Mouse (Mus musculus): ENCODE results near the gene Pdc. TPM values are rescaled to one million over a fixed set of nuclear protein-coding genes. Genes with fewer than 3 reads are reported as not detected.
A peak's percentile ranks its signal among the peaks of the same experiment; 100 is the strongest.
"Not testable (repeated sequence)": the region's sequence is repeated elsewhere in the genome, so short reads cannot be mapped to it uniquely, and the experiment has no call there.

The Pdc gene
- polyA plus RNA-seq (2016; fragmentation: Nextera tagmentation; extraction: Ambion mirVana) = not detected in 2 replicates

DNA sequence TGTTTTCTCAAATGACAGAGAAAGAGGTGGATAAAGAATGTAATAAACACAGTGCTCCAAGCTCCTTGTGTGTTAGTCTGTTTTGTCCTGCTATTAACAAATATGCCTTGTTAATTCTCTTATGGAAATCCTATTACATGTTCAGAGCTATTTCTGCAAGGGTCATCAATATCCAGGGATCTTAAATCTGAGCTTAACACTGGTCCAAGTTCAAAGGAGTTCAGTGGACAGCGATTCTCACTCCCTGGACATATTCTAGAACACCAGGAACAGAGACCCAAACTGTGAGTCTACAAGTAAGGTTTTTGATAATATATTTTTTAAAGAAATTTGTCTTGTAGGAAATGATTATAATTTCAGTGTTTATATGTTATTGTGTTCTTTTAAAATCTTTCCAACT, at the start of gene Pdc:
Gene Pdc, plus strand, starts transcription at position 213 of the 400 bp plus-strand sequence.
- no peaks in the 10 kb centered on the region for H3K9me3 ChIP-seq
- 88% methylated on average over 1 of the region's 1 CpGs for WGBS
- H3K4me2 ChIP-seq = no peak within 1 kb of the TSS
- no peak within 1 kb of the TSS for H3K4me3 ChIP-seq (replicated peaks)
- H3K27me3 ChIP-seq = no peaks in the 10 kb centered on the region
- no peaks in the 10 kb centered on the region for H3K36me3 ChIP-seq (replicated peaks)
- H3K4me1 ChIP-seq = no peaks in the 10 kb centered on the region
- H3K9ac ChIP-seq = no peak within 1 kb of the TSS
- H3K27ac ChIP-seq = no peak within 1 kb of the TSS
- ATAC-seq (ENCODE audit: low FRiP score) = no peak

DNA sequence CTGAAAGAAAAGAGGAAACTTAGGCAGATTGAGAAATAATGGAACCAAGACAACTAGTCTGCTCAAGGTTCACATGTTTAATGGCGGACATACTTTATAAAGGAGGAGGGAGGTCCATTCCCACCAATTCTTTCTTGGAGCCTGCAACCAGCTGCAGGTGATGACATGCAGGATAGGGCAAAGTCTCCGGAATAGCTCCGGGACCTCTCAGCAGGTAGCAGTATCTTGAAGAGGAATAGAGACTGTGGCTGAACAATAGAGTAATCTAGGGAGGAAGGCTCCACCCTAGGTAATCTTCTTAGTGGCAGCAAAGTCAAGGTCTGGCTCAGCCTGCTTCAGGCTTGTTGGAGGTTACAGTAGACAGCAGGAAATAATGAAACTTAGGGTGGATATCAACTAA, 25.2 kb upstream of the Pdc start:
- H3K4me1 ChIP-seq; H3K4me3 ChIP-seq (replicated peaks); H3K9me3 ChIP-seq; H3K27ac ChIP-seq; H3K4me2 ChIP-seq; H3K9ac ChIP-seq; H3K27me3 ChIP-seq; H3K36me3 ChIP-seq (replicated peaks); ATAC-seq (ENCODE audit: low FRiP score): not testable (repeated sequence)
- whole genome bisulfite sequencing = 75% methylated on average over 3 of the region's 3 CpGs

DNA sequence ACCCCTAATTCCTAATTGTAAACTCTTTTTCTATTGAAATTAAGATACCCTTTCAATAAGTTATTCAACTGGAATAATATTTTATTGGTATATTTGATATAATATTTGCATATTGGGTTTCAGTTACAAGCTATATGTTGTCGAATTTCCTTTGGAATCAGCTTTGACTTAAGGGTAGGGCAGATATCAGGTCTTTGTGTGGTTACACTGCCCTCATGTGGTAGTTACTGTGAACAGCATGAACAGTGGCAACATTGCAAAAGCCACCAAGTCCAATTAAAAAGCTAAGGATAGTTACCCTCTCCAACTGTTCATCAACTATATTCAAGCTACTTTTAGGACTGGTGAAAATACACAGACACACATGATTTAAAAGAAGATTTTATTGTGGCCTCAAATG, 11.6 kb upstream of the Pdc start:
- 67% methylated on average over 1 of the region's 1 CpGs for WGBS
- H3K4me1 ChIP-seq = no peaks in the 10 kb centered on the region
- no peak overlapping the region for H3K4me2 ChIP-seq
- H3K27me3 ChIP-seq = no peaks in the 10 kb centered on the region
- H3K9ac ChIP-seq = no peak overlapping the region
- peak; percentile 64; the same call in 1 of the 2 replicates for ATAC-seq (ENCODE audit: low FRiP score)
- no peak overlapping the region for H3K27ac ChIP-seq
- H3K4me3 ChIP-seq (replicated peaks) = no peak overlapping the region
- no peaks in the 10 kb centered on the region for H3K36me3 ChIP-seq (replicated peaks)
- H3K9me3 ChIP-seq = no peaks in the 10 kb centered on the region

DNA sequence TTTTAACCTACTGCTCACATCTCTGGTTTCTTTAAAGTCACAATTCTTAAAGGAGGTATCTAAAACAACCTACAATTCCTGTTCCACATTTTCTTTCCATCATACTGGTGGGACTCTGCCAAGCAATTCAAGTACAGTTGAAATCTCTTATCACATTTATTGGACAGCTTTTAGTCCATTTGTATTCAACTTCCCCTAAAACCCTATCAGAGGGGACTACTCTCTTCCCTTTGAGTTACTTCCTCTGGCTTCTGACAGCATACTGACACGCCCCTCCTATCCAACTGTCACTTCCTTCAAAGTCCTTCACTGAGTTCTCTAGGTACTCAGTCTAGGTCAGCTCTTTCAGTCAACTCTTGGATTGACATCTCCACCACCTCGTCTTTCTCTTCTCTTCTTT, 15.9 kb downstream of the Pdc start:
- ATAC-seq (ENCODE audit: low FRiP score) = no peak
- H3K27me3 ChIP-seq = no peaks in the 10 kb centered on the region
- no peak overlapping the region for H3K4me3 ChIP-seq (replicated peaks)
- no peaks in the 10 kb centered on the region for H3K4me1 ChIP-seq
- WGBS = 86% methylated on average over 2 of the region's 2 CpGs
- H3K36me3 ChIP-seq (replicated peaks) = no peaks in the 10 kb centered on the region
- H3K4me2 ChIP-seq = no peak overlapping the region
- no peak overlapping the region for H3K9ac ChIP-seq
- H3K9me3 ChIP-seq = no peaks in the 10 kb centered on the region
- H3K27ac ChIP-seq = no peak overlapping the region

DNA sequence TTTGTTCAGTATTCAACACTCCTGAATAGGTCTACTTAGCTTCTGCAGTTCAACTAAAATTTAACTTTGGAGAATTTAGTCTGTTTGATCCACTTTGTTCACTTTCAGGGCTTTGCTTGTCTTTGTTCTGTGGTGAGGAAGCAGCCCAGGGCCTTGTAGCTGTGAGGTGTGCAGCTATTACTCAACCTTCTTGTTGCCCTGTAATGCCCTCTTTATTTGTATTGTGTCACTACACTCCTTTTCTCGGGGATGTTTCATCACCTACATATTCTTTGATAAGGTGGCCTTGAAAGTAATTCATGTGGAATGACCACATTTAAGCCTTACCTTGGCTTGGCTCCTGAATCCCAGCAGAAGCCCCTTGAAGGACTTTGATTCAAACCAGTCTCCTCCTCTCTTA, 41.6 kb downstream of the Pdc start:
- Histone ChIP-seq H3K4me1 (no peaks in the 10 kb centered on the region), H3K36me3 (replicated peaks) (peaks cover 18% of the 10 kb centered on the region), H3K9ac (no peak overlapping the region), H3K27ac (no peak overlapping the region), H3K27me3 (no peaks in the 10 kb centered on the region), H3K4me3 (replicated peaks) (no peak overlapping the region), H3K4me2 (no peak overlapping the region), H3K9me3 (no peaks in the 10 kb centered on the region)
- 96% methylated on average over 1 of the region's 1 CpGs for WGBS
- ATAC-seq (ENCODE audit: low FRiP score) = no peak

DNA sequence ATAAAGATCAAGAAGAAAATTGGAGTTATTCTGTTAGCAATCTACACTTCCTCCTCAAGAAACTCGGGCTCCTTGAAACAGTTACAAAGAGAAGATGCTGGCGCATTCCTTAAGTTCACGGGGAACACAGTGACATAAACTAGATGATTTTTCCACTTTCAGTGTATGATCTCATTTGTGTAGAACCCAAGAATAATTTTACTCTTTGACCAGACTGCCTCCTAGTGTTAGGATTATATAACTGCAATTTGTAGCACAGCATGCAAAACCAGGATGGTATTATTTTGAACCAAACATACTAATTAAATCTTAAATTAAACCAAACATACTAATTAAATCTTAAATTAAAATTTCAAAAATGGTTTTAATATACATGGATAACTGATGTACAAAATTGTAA, 53.7 kb downstream of the Pdc start:
- Histone ChIP-seq H3K4me2 (no peak overlapping the region), H3K36me3 (replicated peaks) (peaks cover 2% of the 10 kb centered on the region; the same call in 1 of the 2 replicates), H3K9ac (no peak overlapping the region), H3K27me3 (no peaks in the 10 kb centered on the region), H3K9me3 (no peaks in the 10 kb centered on the region), H3K4me3 (replicated peaks) (no peak overlapping the region), H3K4me1 (no peaks in the 10 kb centered on the region), H3K27ac (no peak overlapping the region)
- ATAC-seq (ENCODE audit: low FRiP score) = no peak
- 85% methylated on average over 3 of the region's 3 CpGs for WGBS

DNA sequence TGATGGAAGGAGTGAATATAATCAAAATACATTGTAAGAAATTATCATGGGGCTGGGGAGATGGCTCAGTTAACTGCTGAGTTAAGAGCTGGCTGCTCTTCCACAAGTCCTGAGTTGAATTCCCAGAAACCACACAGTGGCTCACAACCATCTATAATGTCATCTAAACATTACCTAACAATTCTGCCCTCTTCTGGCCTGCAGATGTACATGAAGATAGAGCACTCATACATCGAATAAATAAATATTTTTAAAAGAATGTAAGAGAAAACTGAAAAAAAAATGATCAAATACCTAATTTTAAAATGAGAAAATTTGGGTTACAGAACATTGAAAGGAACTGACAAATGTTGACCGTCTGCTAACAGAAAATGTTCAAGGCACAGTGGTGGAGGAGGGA, 55.0 kb downstream of the Pdc start:
- Histone ChIP-seq H3K9me3 (no peaks in the 10 kb centered on the region), H3K36me3 (replicated peaks) (peaks cover 2% of the 10 kb centered on the region; the same call in 1 of the 2 replicates), H3K4me2 (no peak overlapping the region), H3K9ac (no peak overlapping the region), H3K27ac (no peak overlapping the region), H3K4me3 (replicated peaks) (no peak overlapping the region), H3K27me3 (no peaks in the 10 kb centered on the region), H3K4me1 (no peaks in the 10 kb centered on the region)
- no peak for ATAC-seq (ENCODE audit: low FRiP score)
- 94% methylated on average over 2 of the region's 2 CpGs for WGBS

Other genes starting within 250 kb of the Pdc start
- 0.05 and 0.06 TPM in 2 replicates for gene Ptgs2, start 219.4 kb upstream of the Pdc start, polyA plus RNA-seq (2016; fragmentation: Nextera tagmentation; extraction: Ambion mirVana)
- 193 TPM in 2 replicates for gene Tpr, start 73.4 kb downstream of the Pdc start, polyA plus RNA-seq (2016; fragmentation: Nextera tagmentation; extraction: Ambion mirVana)
- 28.2 and 31.1 TPM in 2 replicates for gene Odr4, start 73.7 kb downstream of the Pdc start, polyA plus RNA-seq (2016; fragmentation: Nextera tagmentation; extraction: Ambion mirVana)
- gene Prg4, start 146.7 kb downstream of the Pdc start, polyA plus RNA-seq (2016; fragmentation: Nextera tagmentation; extraction: Ambion mirVana) = 0.72 and 0.91 TPM in 2 replicates